Mouse (Mus musculus) embryonic facial prominence, embryonic 13.5 days (tissue): ENCODE results near the gene Olfr63. TPM values are rescaled to one million over a fixed set of nuclear protein-coding genes. Genes with fewer than 3 reads are reported as not detected.
"Not testable (repeated sequence)": the region's sequence is repeated elsewhere in the genome, so short reads cannot be mapped to it uniquely, and the experiment has no call there.

Source experiments
- ATAC-seq: fragments of 200-750 bp; cut with Nextera tagmentation; 2 replicates; pipeline ENCODE4 v1.8.0; 2017; ENCODE audit warnings: low read depth; ENCODE audit not compliant: insufficient number of reproducible peaks, insufficient read depth, low FRiP score, low TSS enrichment
- H3K27ac ChIP-seq: fragments of 300-500 bp; sonication (generic); 2 replicates; pipeline ENCODE4 v1.5.1; 2015; ENCODE audit warnings: moderate library complexity, mild to moderate bottlenecking, inconsistent platforms
- H3K27me3 ChIP-seq: fragments of 300-500 bp; sonication (generic); 2 replicates; pipeline ENCODE4 v1.6.1; 2015; ENCODE audit warnings: mild to moderate bottlenecking, inconsistent platforms
- H3K36me3 ChIP-seq: fragments of 300-500 bp; sonication (generic); 2 replicates; pipeline ENCODE4 v1.6.1; 2015; ENCODE audit warnings: mild to moderate bottlenecking, inconsistent platforms
- H3K4me1 ChIP-seq: fragments of 300-500 bp; sonication (generic); 2 replicates; pipeline ENCODE4 v1.6.1; 2015; ENCODE audit warnings: inconsistent platforms
- H3K4me2 ChIP-seq: fragments of 300-500 bp; sonication (generic); 2 replicates; pipeline ENCODE4 v1.6.1; 2015; ENCODE audit warnings: moderate library complexity, mild to moderate bottlenecking, inconsistent platforms
- H3K4me3 ChIP-seq: fragments of 300-500 bp; sonication (generic); 2 replicates; pipeline ENCODE4 v1.5.1; 2015; ENCODE audit warnings: mild to moderate bottlenecking, inconsistent platforms
- H3K9ac ChIP-seq: fragments of 300-500 bp; sonication (generic); 2 replicates; pipeline ENCODE4 v1.6.1; 2015; ENCODE audit warnings: mild to moderate bottlenecking, inconsistent platforms
- H3K9me3 ChIP-seq: fragments of 300-500 bp; sonication (generic); 2 replicates; pipeline ENCODE4 v1.6.1; 2016; ENCODE audit warnings: inconsistent platforms
- WGBS: fragments of 180-500 bp; shearing (Covaris S2); methylation state at CpG from one replicate; pipeline ENCODE4 v1.1.7; 2015; ENCODE audit warnings: mixed read lengths; 5-methylcytosine and 5-hydroxymethylcytosine counted together
- polyA plus RNA-seq: library from polyadenylated mRNA; unstranded; fragments of >200 nt; fragmentation: Nextera tagmentation; extraction: Ambion mirVana; gene quantifications from 2 replicates; pipeline ENCODE4 v1.2.1, GENCODE M21; 2015

Gene Olfr63
- polyA plus RNA-seq: 0.04 TPM in 1 of 2 replicates, not detected in the other

GRCm38 (mm10) chr17:33264376-33264775, at the start of gene Olfr63:
TSS of gene Olfr63 (plus strand) at chr17:33264676.
- no peaks in the 10 kb centered on the region for H3K9me3 ChIP-seq
- H3K9ac ChIP-seq: no peak within 1 kb of the TSS
- H3K27me3 ChIP-seq: no peaks in the 10 kb centered on the region
- ATAC-seq: no peak
- H3K4me2 ChIP-seq: no peak within 1 kb of the TSS
- no peaks in the 10 kb centered on the region for H3K36me3 ChIP-seq
- no peak within 1 kb of the TSS for H3K27ac ChIP-seq
- H3K4me3 ChIP-seq: no peak within 1 kb of the TSS
- no peaks in the 10 kb centered on the region for H3K4me1 ChIP-seq
- 71% methylated on average over 1 of the region's 1 CpGs for WGBS

GRCm38 (mm10) chr17:33221590-33221989, 42.9 kb upstream of the Olfr63 start, which contains the start of gene Olfr1564:
TSS of gene Olfr1564 (minus strand) at chr17:33221690.
- Histone ChIP-seq H3K9me3 (peaks cover 2% of the 10 kb centered on the region; the same call in 1 of the 2 replicates), H3K27me3 (no peaks in the 10 kb centered on the region), H3K27ac (no peak within 1 kb of the TSS), H3K9ac (no peak within 1 kb of the TSS), H3K4me3 (no peak within 1 kb of the TSS), H3K4me1 (no peaks in the 10 kb centered on the region), H3K4me2 (no peak within 1 kb of the TSS), H3K36me3 (no peaks in the 10 kb centered on the region)
- 92% methylated on average over 2 of the region's 2 CpGs for WGBS
- no peak for ATAC-seq

- not testable (repeated sequence) for H3K4me1 ChIP-seq, ATAC-seq, H3K27ac ChIP-seq, H3K4me2 ChIP-seq, H3K9ac ChIP-seq, H3K4me3 ChIP-seq, H3K27me3 ChIP-seq
- H3K36me3 ChIP-seq: peaks cover 19% of the 10 kb centered on the region
- H3K9me3 ChIP-seq: peaks cover 14% of the 10 kb centered on the region
- WGBS: 93% methylated on average over 1 of the region's 1 CpGs
Observed at GRCm38 (mm10) chr17:33236646-33237045, 27.8 kb upstream of the Olfr63 start.

DNA sequence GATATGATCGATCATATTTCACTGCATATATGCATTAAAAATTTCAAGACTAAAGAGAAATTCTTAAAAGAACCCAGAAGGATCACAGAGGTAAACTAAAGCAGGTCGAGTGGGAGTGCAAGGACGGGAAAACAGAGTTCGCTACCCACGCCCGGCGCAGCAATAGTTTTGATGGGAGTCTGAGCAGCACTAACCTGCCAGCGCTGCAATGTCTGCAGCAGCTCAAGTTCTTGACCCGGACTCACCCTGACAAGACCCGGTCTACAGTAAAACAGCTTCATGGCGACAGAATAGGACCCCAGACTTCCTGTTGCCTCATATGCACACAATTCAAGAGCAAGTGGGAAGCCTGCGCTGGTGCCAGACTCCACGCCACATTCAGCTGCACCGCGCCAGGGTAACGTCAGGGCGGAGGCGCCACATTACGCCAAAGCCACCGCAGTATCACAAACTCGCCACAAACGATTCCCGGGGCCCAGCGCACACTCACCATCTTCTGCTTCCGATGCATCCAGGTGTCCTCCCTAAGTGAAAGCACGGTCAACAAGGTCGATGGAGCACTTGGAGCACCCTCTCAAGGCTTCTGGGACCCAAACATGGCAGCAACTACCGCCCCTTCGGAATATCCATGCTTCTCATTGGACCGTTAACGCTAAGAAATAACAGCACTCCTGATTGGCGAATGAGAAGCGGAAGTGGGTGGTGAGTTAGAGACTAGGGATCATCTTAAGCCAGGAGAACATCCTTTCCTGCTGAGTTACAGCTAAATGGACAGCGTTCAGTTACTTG, 9.8 kb upstream of the Olfr63 start, which contains the start of gene Zfp955a:
Gene Zfp955a, minus strand, starts transcription at position 616 of the 789 bp plus-strand sequence.
- not testable (repeated sequence) for H3K9me3 ChIP-seq, H3K27me3 ChIP-seq, H3K4me1 ChIP-seq, H3K4me3 ChIP-seq, H3K36me3 ChIP-seq, H3K9ac ChIP-seq, H3K27ac ChIP-seq
- ATAC-seq: peak; percentile 94
- 31% methylated on average over 1 of the region's 34 CpGs for WGBS
- H3K4me2 ChIP-seq: peak within 1 kb of the TSS; percentile 34

- not testable (repeated sequence) for ATAC-seq
Observed at GRCm38 (mm10) chr17:33255319-33255657, 9.2 kb upstream of the Olfr63 start.

GRCm38 (mm10) chr17:33268907-33269306, 4.4 kb downstream of the Olfr63 start:
- no peak for ATAC-seq
- Histone ChIP-seq H3K4me1 (no peaks in the 10 kb centered on the region), H3K9me3 (no peaks in the 10 kb centered on the region), H3K36me3 (no peaks in the 10 kb centered on the region), H3K27ac (no peak overlapping the region), H3K4me2 (no peak overlapping the region), H3K9ac (no peak overlapping the region), H3K27me3 (no peaks in the 10 kb centered on the region), H3K4me3 (no peak overlapping the region)
- WGBS: 87% methylated on average over 9 of the region's 9 CpGs

More at GRCm38 (mm10) chr17:33255319-33255657, 9.2 kb upstream of the Olfr63 start:
- not testable (repeated sequence) for H3K9ac ChIP-seq, H3K4me3 ChIP-seq, H3K27ac ChIP-seq, H3K4me2 ChIP-seq, H3K27me3 ChIP-seq, H3K4me1 ChIP-seq, H3K9me3 ChIP-seq, H3K36me3 ChIP-seq
- WGBS: no CpG with 5 or more reads among the region's 2 CpGs

GRCm38 (mm10) chr17:33289039-33289875, 24.8 kb downstream of the Olfr63 start, which contains the start of gene Zfp955b:
TSS of gene Zfp955b (plus strand) at chr17:33289544.
- Histone ChIP-seq H3K4me2 (peak within 1 kb of the TSS; percentile 41), H3K4me3 (peak within 1 kb of the TSS; percentile 13; the same call in 1 of the 2 replicates)
- H3K9me3 ChIP-seq, H3K27ac ChIP-seq, H3K27me3 ChIP-seq, H3K9ac ChIP-seq, H3K36me3 ChIP-seq, H3K4me1 ChIP-seq: not testable (repeated sequence)
- ATAC-seq: peak; percentile 97
- no CpG with 5 or more reads among the region's 25 CpGs for WGBS

DNA sequence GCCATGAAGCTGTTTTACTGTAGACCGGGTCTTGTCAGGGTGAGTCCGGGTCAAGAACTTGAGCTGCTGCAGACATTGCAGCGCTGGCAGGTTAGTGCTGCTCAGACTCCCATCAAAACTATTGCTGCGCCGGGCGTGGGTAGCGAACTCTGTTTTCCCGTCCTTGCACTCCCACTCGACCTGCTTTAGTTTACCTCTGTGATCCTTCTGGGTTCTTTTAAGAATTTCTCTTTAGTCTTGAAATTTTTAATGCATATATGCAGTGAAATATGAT, 25.3 kb downstream of the Olfr63 start:
- H3K9ac ChIP-seq, H3K4me1 ChIP-seq, H3K9me3 ChIP-seq, H3K27ac ChIP-seq, H3K27me3 ChIP-seq, H3K36me3 ChIP-seq, H3K4me2 ChIP-seq, H3K4me3 ChIP-seq: not testable (repeated sequence)
- no CpG with 5 or more reads among the region's 9 CpGs for WGBS
- 0 out of 2 replicates have a peak, but pooled peaks have one; percentile 48 for ATAC-seq

Other genes starting within 250 kb of the Olfr63 start
- 22.0 and 22.4 TPM in 2 replicates for gene Zfp763, start 231.3 kb upstream of the Olfr63 start, polyA plus RNA-seq
- not detected in 2 replicates for gene 4921501E09Rik, start 196.6 kb upstream of the Olfr63 start, polyA plus RNA-seq
- 9.8 and 12.1 TPM in 2 replicates for gene Zfp563, start 175.4 kb upstream of the Olfr63 start, polyA plus RNA-seq
- gene Morc2b, start 125.0 kb upstream of the Olfr63 start, polyA plus RNA-seq: 0.07 TPM in 1 of 2 replicates, not detected in the other
- gene Olfr55, start 96.2 kb upstream of the Olfr63 start, polyA plus RNA-seq: 0.06 TPM in 1 of 2 replicates, not detected in the other
- gene Olfr239, start 73.4 kb upstream of the Olfr63 start, polyA plus RNA-seq: not detected in 2 replicates
- not detected in 2 replicates for gene Olfr1564, start 43.0 kb upstream of the Olfr63 start, polyA plus RNA-seq
- 19.0 and 21.2 TPM in 2 replicates for gene Zfp955a, start 9.5 kb upstream of the Olfr63 start, polyA plus RNA-seq
- 15.6 and 17.6 TPM in 2 replicates for gene Zfp955b, start 24.9 kb downstream of the Olfr63 start, polyA plus RNA-seq
- gene Zfp81, start 94.2 kb downstream of the Olfr63 start, polyA plus RNA-seq: 10.8 and 12.2 TPM in 2 replicates
- gene Zfp101, start 130.0 kb downstream of the Olfr63 start, polyA plus RNA-seq: 24.3 and 25.1 TPM in 2 replicates
- gene Actl9, start 168.2 kb downstream of the Olfr63 start, polyA plus RNA-seq: not detected in 2 replicates